Mouse (Mus musculus): Measurements from ENCODE around the gene Fndc5. TPM values are rescaled to one million over a fixed set of nuclear protein-coding genes. Genes with fewer than 3 reads are reported as not detected.

Fndc5 gene
- polyA plus RNA-seq, 1 experiment from 2014 or later = 1.5 TPM

DNA sequence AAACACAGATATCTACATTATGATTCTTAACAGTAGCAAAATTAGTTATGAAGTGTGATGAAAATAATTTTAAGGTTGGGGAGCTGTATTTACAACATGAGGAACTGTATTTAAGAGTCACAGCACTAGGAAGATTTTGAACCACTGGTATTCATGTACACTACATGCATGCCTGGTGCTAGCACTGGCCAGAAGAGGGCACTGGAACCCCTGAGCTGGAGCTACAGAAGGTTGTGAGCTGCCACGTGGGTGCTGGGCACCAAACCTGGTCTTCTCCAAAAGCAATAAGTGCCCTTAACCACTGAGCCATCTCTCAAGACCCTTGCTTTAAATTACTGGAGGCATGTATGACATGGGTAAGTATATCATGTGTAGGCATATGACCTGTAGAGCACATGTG is 35.7 kb downstream of the Fndc5 start:
- no peak overlapping the region for H3K27ac ChIP-seq (replicated peaks)
- H3K4me3 ChIP-seq = no peak overlapping the region
- no peaks in the 10 kb centered on the region for H3K27me3 ChIP-seq (replicated peaks; ENCODE audit: low read depth, poor library complexity, severe bottlenecking)
- 72% methylated on average over 1 of the region's 1 CpGs for WGBS
- DNase-seq (ENCODE audit: low spot score) = no peak
- H3K4me1 ChIP-seq = no peaks in the 10 kb centered on the region
- peaks cover 96% of the 10 kb centered on the region for H3K36me3 ChIP-seq (replicated peaks)
- no peaks in the 10 kb centered on the region for H3K9me3 ChIP-seq

GRCm38 (mm10) chr4:129179560-129179959 is 42.8 kb downstream of the Fndc5 start:
- H3K27me3 ChIP-seq (replicated peaks; ENCODE audit: low read depth, poor library complexity, severe bottlenecking) = no peaks in the 10 kb centered on the region
- no peaks in the 10 kb centered on the region for H3K4me1 ChIP-seq
- 79% methylated on average over 1 of the region's 1 CpGs for WGBS
- no peak for DNase-seq (ENCODE audit: low spot score)
- no peak overlapping the region for H3K4me3 ChIP-seq
- no peak overlapping the region for H3K27ac ChIP-seq (replicated peaks)
- H3K36me3 ChIP-seq (replicated peaks) = peaks cover 88% of the 10 kb centered on the region
- H3K9me3 ChIP-seq = no peaks in the 10 kb centered on the region

DNA sequence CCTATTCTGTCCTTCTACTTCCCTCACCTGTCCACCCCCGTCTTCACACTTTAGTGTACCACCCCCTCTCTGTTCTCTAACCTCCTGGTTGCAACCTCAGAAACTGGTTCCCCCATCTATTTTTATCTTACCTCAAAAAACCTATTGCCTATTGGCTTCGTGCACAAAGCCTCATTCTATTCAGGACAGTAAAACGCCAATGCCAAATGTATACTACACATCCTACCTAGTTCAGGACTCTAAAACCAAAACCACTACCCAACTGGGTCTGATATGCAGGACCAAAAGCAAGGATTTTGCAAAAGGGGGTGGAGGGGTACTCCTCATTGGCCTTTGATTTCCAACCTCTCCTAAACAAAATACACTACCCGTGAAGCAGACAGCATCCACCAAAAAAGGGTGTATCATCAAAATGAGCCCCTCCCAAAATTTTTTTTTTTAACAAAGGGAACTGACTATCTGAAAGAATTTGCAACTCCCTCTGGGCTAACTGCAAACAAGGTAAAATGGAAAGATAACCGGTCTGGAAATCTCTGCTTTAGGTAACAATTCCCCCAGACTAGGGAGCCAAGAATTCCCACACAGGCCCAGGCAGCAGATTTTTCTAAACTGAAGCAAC is 51.4 kb downstream of the Fndc5 start:
- peaks cover 19% of the 10 kb centered on the region for H3K36me3 ChIP-seq (replicated peaks)
- peak overlapping the region; percentile 97 for H3K27ac ChIP-seq (replicated peaks)
- no peak for DNase-seq (ENCODE audit: low spot score)
- H3K9me3 ChIP-seq = no peaks in the 10 kb centered on the region
- no peaks in the 10 kb centered on the region for H3K27me3 ChIP-seq (replicated peaks; ENCODE audit: low read depth, poor library complexity, severe bottlenecking)
- H3K4me3 ChIP-seq = peak overlapping the region; percentile 98
- WGBS = 45% methylated on average over 5 of the region's 5 CpGs
- H3K4me1 ChIP-seq = peaks cover 30% of the 10 kb centered on the region

- Histone ChIP-seq H3K4me3 (peak overlapping the region; percentile 98), H3K9me3 (no peaks in the 10 kb centered on the region), H3K36me3 (replicated peaks) (peaks cover 21% of the 10 kb centered on the region), H3K27me3 (replicated peaks; ENCODE audit: low read depth, poor library complexity, severe bottlenecking) (no peaks in the 10 kb centered on the region), H3K27ac (replicated peaks) (peak overlapping the region; percentile 97), H3K4me1 (peaks cover 30% of the 10 kb centered on the region)
- peak; percentile 74 for DNase-seq (ENCODE audit: low spot score)
- under 1% methylated on average over 74 of the region's 74 CpGs for WGBS
Observed at GRCm38 (mm10) chr4:129188803-129189541, 52.2 kb downstream of the Fndc5 start.

- Histone ChIP-seq H3K4me1 (peaks cover 30% of the 10 kb centered on the region), H3K27ac (replicated peaks) (peak within 1 kb of the TSS; percentile 97), H3K27me3 (replicated peaks; ENCODE audit: low read depth, poor library complexity, severe bottlenecking) (no peaks in the 10 kb centered on the region), H3K36me3 (replicated peaks) (peaks cover 23% of the 10 kb centered on the region), H3K9me3 (no peaks in the 10 kb centered on the region), H3K4me3 (peak within 1 kb of the TSS; percentile 98)
- peak; percentile 100 for DNase-seq (ENCODE audit: low spot score)
- WGBS = under 1% methylated on average over 58 of the region's 58 CpGs
Observed at GRCm38 (mm10) chr4:129189542-129190519, 53.0 kb downstream of the Fndc5 start, which contains the start of the genes S100pbp and Yars. Gene S100pbp (minus strand): TSS chr4:129189727. Gene Yars (plus strand): TSS chr4:129189760.

- H3K27ac ChIP-seq (replicated peaks) = peak overlapping the region; percentile 89
- WGBS = 5% methylated on average over 12 of the region's 12 CpGs
- H3K4me1 ChIP-seq = peaks cover 30% of the 10 kb centered on the region
- peak overlapping the region; percentile 98 for H3K4me3 ChIP-seq
- H3K36me3 ChIP-seq (replicated peaks) = peaks cover 30% of the 10 kb centered on the region
- no peaks in the 10 kb centered on the region for H3K27me3 ChIP-seq (replicated peaks; ENCODE audit: low read depth, poor library complexity, severe bottlenecking)
- no peak for DNase-seq (ENCODE audit: low spot score)
- no peaks in the 10 kb centered on the region for H3K9me3 ChIP-seq
Observed at GRCm38 (mm10) chr4:129190538-129190937, 53.7 kb downstream of the Fndc5 start.

DNA sequence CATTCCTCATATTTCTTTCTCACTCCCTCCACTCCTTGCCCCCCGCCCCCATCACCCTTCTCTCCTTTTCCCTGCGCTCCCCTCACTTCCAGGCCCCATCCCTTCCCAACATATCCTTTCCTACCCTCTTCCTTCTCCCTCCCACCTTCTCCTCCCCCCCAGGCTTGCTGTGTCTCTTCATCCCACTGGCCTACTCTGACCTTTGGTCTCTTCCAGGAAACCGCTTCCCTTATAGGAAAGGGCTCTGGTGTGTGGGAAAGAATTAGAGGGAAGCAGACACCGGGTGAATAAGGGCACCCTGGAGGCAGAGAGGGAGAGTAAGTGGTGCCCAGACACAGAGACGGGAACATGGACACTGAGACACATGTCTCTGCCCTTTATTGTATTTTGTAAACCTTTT is 54.9 kb downstream of the Fndc5 start:
- Histone ChIP-seq H3K27me3 (replicated peaks; ENCODE audit: low read depth, poor library complexity, severe bottlenecking) (no peaks in the 10 kb centered on the region), H3K36me3 (replicated peaks) (peaks cover 42% of the 10 kb centered on the region), H3K4me3 (peak overlapping the region; percentile 98; the same call in 1 of the 2 replicates), H3K9me3 (no peaks in the 10 kb centered on the region), H3K4me1 (peaks cover 30% of the 10 kb centered on the region), H3K27ac (replicated peaks) (no peak overlapping the region)
- DNase-seq (ENCODE audit: low spot score) = no peak
- WGBS = 57% methylated on average over 5 of the region's 5 CpGs

Other genes starting within 250 kb of the Fndc5 start
- gene Azin2, start 174.6 kb upstream of the Fndc5 start, polyA plus RNA-seq (2016; fragmentation: Nextera tagmentation; extraction: Ambion mirVana) = 11.4 and 12.1 TPM in 2 replicates
- gene Ak2, start 145.0 kb upstream of the Fndc5 start, polyA plus RNA-seq (2016; fragmentation: Nextera tagmentation; extraction: Ambion mirVana) = 219 and 224 TPM in 2 replicates
- gene Rnf19b, start 78.7 kb upstream of the Fndc5 start, polyA plus RNA-seq (2016; fragmentation: Nextera tagmentation; extraction: Ambion mirVana) = 7.9 and 8.4 TPM in 2 replicates
- gene Tmem54, start 31.5 kb upstream of the Fndc5 start, polyA plus RNA-seq (2016; fragmentation: Nextera tagmentation; extraction: Ambion mirVana) = 10.6 and 11.8 TPM in 2 replicates
- gene Hpca, start 15.0 kb upstream of the Fndc5 start, polyA plus RNA-seq (2016; fragmentation: Nextera tagmentation; extraction: Ambion mirVana) = 0.66 and 1.8 TPM in 2 replicates
- gene S100pbp, start 52.7 kb downstream of the Fndc5 start, polyA plus RNA-seq (2016; fragmentation: Nextera tagmentation; extraction: Ambion mirVana) = 29.5 and 29.8 TPM in 2 replicates
- 96.0 and 105 TPM in 2 replicates for gene Yars, start 52.8 kb downstream of the Fndc5 start, polyA plus RNA-seq (2016; fragmentation: Nextera tagmentation; extraction: Ambion mirVana)
- 3.3 and 3.5 TPM in 2 replicates for gene C77080, start 124.4 kb downstream of the Fndc5 start, polyA plus RNA-seq (2016; fragmentation: Nextera tagmentation; extraction: Ambion mirVana)
- gene Sync, start 150.6 kb downstream of the Fndc5 start, polyA plus RNA-seq (2016; fragmentation: Nextera tagmentation; extraction: Ambion mirVana) = 0.48 and 0.71 TPM in 2 replicates
- 546 and 560 TPM in 2 replicates for gene Rbbp4, start 198.4 kb downstream of the Fndc5 start, polyA plus RNA-seq (2016; fragmentation: Nextera tagmentation; extraction: Ambion mirVana)
- 49.0 and 49.3 TPM in 2 replicates for gene Zbtb8os, start 198.7 kb downstream of the Fndc5 start, polyA plus RNA-seq (2016; fragmentation: Nextera tagmentation; extraction: Ambion mirVana)
- gene Zbtb8a, start 241.1 kb downstream of the Fndc5 start, polyA plus RNA-seq (2016; fragmentation: Nextera tagmentation; extraction: Ambion mirVana) = 6.0 and 6.6 TPM in 2 replicates